Mouse (Mus musculus): Measurements from ENCODE around the gene Fam129a.

Fam129a gene

GRCm38 (mm10) chr1:151626631-151627030 is 55.6 kb downstream of the Fam129a start:
- DNase-seq = no peak

GRCm38 (mm10) chr1:151627141-151627540 is 56.2 kb downstream of the Fam129a start:
- DNase-seq = no peak

GRCm38 (mm10) chr1:151629591-151630250 is 58.7 kb downstream of the Fam129a start:
- no peak for DNase-seq

- no peak for DNase-seq
These were observed 59.3 kb downstream of the Fam129a start for GRCm38 (mm10) chr1:151630251-151630628.

- no peak for DNase-seq
These were observed 60.1 kb downstream of the Fam129a start for GRCm38 (mm10) chr1:151631061-151631460.

GRCm38 (mm10) chr1:151631703-151632294 is 60.8 kb downstream of the Fam129a start:
- no peak for DNase-seq

GRCm38 (mm10) chr1:151632567-151633356 is 61.8 kb downstream of the Fam129a start:
- DNase-seq = no peak

GRCm38 (mm10) chr1:151636637-151637036 is 65.7 kb downstream of the Fam129a start:
- no peak for DNase-seq

- no peak for DNase-seq
These were observed 66.5 kb downstream of the Fam129a start for GRCm38 (mm10) chr1:151637351-151637922.

- no peak for DNase-seq
These were observed 67.4 kb downstream of the Fam129a start for GRCm38 (mm10) chr1:151638357-151638756.

GRCm38 (mm10) chr1:151638770-151639169 is 67.8 kb downstream of the Fam129a start:
- DNase-seq = no peak

GRCm38 (mm10) chr1:151646380-151646779 is 75.4 kb downstream of the Fam129a start:
- DNase-seq = no peak

GRCm38 (mm10) chr1:151648099-151648498 is 77.1 kb downstream of the Fam129a start:
- DNase-seq = peak; percentile 3 to 5

- DNase-seq = no peak
These were observed 86.1 kb downstream of the Fam129a start for GRCm38 (mm10) chr1:151657042-151657605.

GRCm38 (mm10) chr1:151658291-151658830 is 87.4 kb downstream of the Fam129a start:
- no peak for DNase-seq

- DNase-seq = no peak
These were observed 88.7 kb downstream of the Fam129a start for GRCm38 (mm10) chr1:151659636-151660035.

GRCm38 (mm10) chr1:151660251-151660650 is 89.3 kb downstream of the Fam129a start:
- no peak for DNase-seq

GRCm38 (mm10) chr1:151660883-151661282 is 89.9 kb downstream of the Fam129a start:
- no peak for DNase-seq

- DNase-seq = no peak
These were observed 90.9 kb downstream of the Fam129a start for GRCm38 (mm10) chr1:151661684-151662439.

GRCm38 (mm10) chr1:151662958-151663357 is 92.0 kb downstream of the Fam129a start:
- DNase-seq = no peak

GRCm38 (mm10) chr1:151664384-151664783 is 93.4 kb downstream of the Fam129a start:
- no peak for DNase-seq

GRCm38 (mm10) chr1:151664837-151665431 is 93.9 kb downstream of the Fam129a start:
- DNase-seq = no peak
